Mouse (Mus musculus) kidney, adult 2 months (tissue): Measurements from ENCODE around the gene Dner.

Experiments used
- CTCF ChIP-seq: fragments of 200-500 bp; conservative IDR thresholded peaks from 2 replicates; pipeline ENCODE4 v1.5.1; 2011; ENCODE audit warnings: low read depth, mild to moderate bottlenecking, control low read depth, low read length, moderate library complexity, mixed read lengths; ENCODE audit not compliant: insufficient read depth, insufficient read length
- POLR2A ChIP-seq: fragments of 200-500 bp; IDR thresholded peaks from one replicate; pipeline ENCODE4 v1.6.1; 2011; ENCODE audit warnings: low read depth, low read length, control low read depth

DNA sequence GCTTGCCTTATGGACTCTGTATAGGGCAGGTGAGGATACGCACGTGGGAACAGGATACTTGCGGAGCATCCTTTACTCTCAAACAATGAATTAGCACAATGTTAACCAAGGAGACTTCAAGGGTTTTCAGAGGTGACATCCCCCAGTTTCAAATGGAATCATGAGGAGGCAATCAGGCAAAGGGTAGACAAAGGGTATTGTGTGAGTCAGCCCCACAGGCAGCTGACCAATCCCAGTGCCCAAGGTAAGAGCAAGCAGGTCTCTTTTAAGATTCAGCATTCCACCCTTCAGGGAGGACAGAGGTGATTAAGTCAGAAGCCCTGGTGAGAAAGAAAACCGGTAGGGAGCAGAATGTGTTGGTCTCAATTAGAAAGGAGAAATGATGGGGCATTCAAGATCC is 55.6 kb downstream of the Dner start:
- TF ChIP-seq CTCF: no peak
- TF ChIP-seq POLR2A: no peak
